Mouse (Mus musculus): Measurements from ENCODE around the gene Itfg1.
A peak's percentile ranks its signal among the peaks of the same experiment; 100 is the strongest.

Itfg1 gene

DNA sequence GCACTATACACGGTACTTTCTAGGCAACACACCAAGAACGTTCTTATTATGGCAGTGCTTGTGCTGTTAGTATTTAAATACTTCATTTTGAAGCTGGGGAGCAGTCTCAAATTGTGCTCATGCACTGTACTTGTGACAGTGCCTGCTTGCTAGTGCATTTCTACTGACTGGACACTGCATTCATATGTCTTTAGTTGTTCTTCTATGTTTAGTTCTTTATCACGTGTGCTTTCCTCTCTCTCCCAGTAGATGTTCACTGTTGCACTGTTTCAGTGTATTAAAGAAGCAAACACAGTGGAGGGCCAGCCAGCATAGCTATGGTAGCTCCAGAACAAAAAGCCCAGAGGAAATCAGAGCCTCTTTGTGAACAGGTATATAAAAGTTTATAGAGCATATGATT is 110.2 kb downstream of the Itfg1 start:
- no peak for DNase-seq

- no peak for DNase-seq
These were observed 123.5 kb downstream of the Itfg1 start for GRCm38 (mm10) chr8:85717271-85717670.

- DNase-seq = no peak
These were observed 124.0 kb downstream of the Itfg1 start for GRCm38 (mm10) chr8:85716696-85717095.

DNA sequence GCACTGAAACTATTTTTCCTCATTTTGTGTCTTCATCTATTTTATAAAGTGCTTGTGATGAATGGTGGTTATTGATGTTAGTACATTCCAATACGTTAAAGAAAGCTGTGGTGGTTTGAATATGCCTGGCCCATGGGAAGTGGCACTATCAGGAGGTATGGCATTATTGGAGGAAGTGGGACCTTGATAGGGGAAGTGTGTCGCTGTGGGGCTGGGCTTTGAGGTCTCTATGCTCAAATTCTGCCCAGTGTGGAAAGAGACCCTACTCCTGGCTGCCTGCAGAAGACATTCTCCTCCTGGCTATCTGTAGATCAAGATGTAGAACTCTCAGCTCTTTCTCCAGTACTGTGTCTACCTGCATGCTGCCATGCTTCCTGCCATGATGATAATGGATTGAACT is 133.7 kb downstream of the Itfg1 start:
- no peak for DNase-seq

GRCm38 (mm10) chr8:85700751-85701351 is 139.9 kb downstream of the Itfg1 start, which contains the start of gene Neto2:
Gene Neto2 (minus strand): TSS chr8:85700924.
- peak; percentile 67 to 73 for DNase-seq

DNA sequence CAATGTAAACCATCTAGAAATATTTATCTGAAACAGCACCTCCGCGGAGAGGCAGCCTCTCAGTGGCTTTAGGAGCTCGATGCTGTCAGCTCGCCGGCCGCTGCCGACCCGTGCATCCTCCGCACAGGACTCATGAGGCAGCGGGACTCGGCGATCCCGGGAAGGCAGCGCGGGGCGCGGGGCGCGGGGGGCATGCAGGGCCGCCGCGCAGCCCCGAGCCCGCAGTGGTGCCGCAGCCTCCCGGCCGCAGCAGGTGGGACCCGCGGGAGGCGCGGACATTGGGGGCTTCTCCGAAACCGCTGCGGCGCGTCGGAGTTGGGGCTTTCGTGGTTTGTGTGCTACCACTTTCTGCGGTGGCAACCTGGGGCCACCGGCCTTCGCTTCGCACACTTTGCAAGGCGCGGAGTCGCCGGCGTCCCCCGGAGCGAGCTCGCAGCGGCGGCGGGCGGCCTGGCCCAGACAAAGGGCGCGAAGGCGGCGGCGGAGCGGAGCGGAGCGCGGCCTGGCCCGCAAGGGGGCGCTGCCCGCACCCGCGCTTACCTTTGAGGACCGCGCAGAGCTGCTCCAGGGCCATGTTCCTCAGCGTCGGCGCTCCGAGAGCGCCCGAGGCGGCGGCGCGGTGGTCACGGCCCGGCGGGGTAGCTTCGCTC is 140.5 kb downstream of the Itfg1 start:
- DNase-seq = peak; percentile 60 to 69

- DNase-seq = peak; percentile 75
These were observed 141.7 kb downstream of the Itfg1 start for GRCm38 (mm10) chr8:85699051-85699450.

Measured in B cell, adult 2 months (primary cell).